Mouse (Mus musculus) heart, embryonic 14.5 days (tissue): ENCODE results near the gene Polr3gl. TPM values are rescaled to one million over a fixed set of nuclear protein-coding genes. Genes with fewer than 3 reads are reported as not detected.

ENCODE experiments used
- ATAC-seq: fragments of 200-750 bp; cut with Nextera tagmentation; 2 replicates; pipeline ENCODE4 v1.8.0; 2017; ENCODE audit warnings: low read depth, moderate TSS enrichment; ENCODE audit not compliant: insufficient number of reproducible peaks, insufficient read depth, low FRiP score
- H3K27ac ChIP-seq, 2 experiments: fragments of 200-500 bp in 1 of 2; fragments of 300-500 bp in 1 of 2; sonication (generic) in 1 of 2; replicated peaks in 1 of 2; 2 replicates each; pipeline ENCODE4 v1.5.1; 2012 to 2014; ENCODE audit warnings: low read depth in 2 of 2, low read length in 2 of 2, control low read depth in 1 of 2, mild to moderate bottlenecking in 1 of 2, mixed read lengths in 1 of 2; ENCODE audit not compliant: control insufficient read depth in 1 of 2, insufficient read depth in 1 of 2
- H3K27me3 ChIP-seq: fragments of 300-500 bp; sonication (generic); 2 replicates; pipeline ENCODE4 v1.6.1; 2014; ENCODE audit warnings: mild to moderate bottlenecking, low read length, control low read depth; ENCODE audit not compliant: control insufficient read depth, insufficient read depth
- H3K36me3 ChIP-seq: fragments of 300-500 bp; sonication (generic); 2 replicates; pipeline ENCODE4 v1.6.1; 2014; ENCODE audit warnings: mild to moderate bottlenecking, control low read depth, low read length, mixed read lengths; ENCODE audit not compliant: control insufficient read depth, insufficient read depth
- H3K4me1 ChIP-seq, 2 experiments: fragments of 200-500 bp in 1 of 2; fragments of 300-500 bp in 1 of 2; sonication (generic) in 1 of 2; 2 replicates each; pipeline ENCODE4 v1.6.1; 2012 to 2014; ENCODE audit warnings: low read length in 2 of 2, control low read depth in 1 of 2, mixed read lengths in 1 of 2; ENCODE audit not compliant: control insufficient read depth in 2 of 2, insufficient read depth in 2 of 2
- H3K4me2 ChIP-seq: fragments of 300-500 bp; sonication (generic); 2 replicates; pipeline ENCODE4 v1.6.1; 2014; ENCODE audit warnings: mild to moderate bottlenecking, low read length
- H3K4me3 ChIP-seq, 2 experiments: fragments of 200-500 bp in 1 of 2; fragments of 300-500 bp in 1 of 2; sonication (generic) in 1 of 2; 2 replicates each; pipeline ENCODE4 v1.5.1; 2012 to 2014; ENCODE audit warnings: low read length in 2 of 2, mild to moderate bottlenecking in 2 of 2, control low read depth in 1 of 2, low read depth in 1 of 2, moderate library complexity in 1 of 2; ENCODE audit not compliant: control insufficient read depth in 1 of 2, insufficient read depth in 1 of 2
- H3K9ac ChIP-seq: fragments of 300-500 bp; sonication (generic); 2 replicates; pipeline ENCODE4 v1.6.1; 2014; ENCODE audit warnings: mild to moderate bottlenecking, low read length
- H3K9me3 ChIP-seq: fragments of 300-500 bp; sonication (generic); 2 replicates; pipeline ENCODE4 v1.6.1; 2016; ENCODE audit warnings: low read length, control low read depth; ENCODE audit not compliant: control insufficient read depth
- WGBS: fragments of 180-500 bp; shearing (Covaris S2); extraction: QIAGEN DNeasy Blood & Tissue Kit; methylation state at CpG from one replicate; pipeline ENCODE4 v1.1.7; 2014; 5-methylcytosine and 5-hydroxymethylcytosine counted together
- polyA plus RNA-seq: library from polyadenylated mRNA; unstranded; fragments of >200 nt; fragmentation: Nextera tagmentation; extraction: Ambion mirVana; gene quantifications from 2 replicates; pipeline ENCODE4 v1.2.1, GENCODE M21; 2014

Polr3gl gene
- polyA plus RNA-seq, 1 experiment from 2014 or later: 28.7 TPM

GRCm38 (mm10) chr3:96545565-96545964 is 48.4 kb downstream of the Polr3gl start:
- no peak overlapping the region for H3K4me3 ChIP-seq
- ATAC-seq: no peak

DNA sequence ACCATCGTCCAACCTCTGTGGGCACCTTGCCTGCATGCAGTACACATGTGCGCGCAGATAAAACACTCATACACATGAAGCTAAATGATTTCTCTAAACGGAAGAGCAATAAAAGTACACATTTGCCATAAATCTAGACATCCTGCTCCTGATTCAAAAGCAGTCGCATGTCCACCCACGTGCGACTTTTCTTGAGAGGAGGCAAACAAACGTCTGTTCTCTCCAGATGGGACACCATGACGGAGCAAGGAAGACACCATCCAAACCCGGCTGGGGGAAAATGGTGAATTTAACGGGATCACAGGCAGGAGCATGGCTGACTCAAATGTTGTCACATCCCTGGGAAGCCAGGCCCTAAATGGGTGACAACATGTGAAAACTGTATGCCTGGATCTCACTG is 50.6 kb downstream of the Polr3gl start:
- Histone ChIP-seq H3K9ac (no peak overlapping the region), H3K4me2 (no peak overlapping the region), H3K36me3 (no peaks in the 10 kb centered on the region), H3K4me1 (peaks cover 0 to 3% of the 10 kb centered on the region in 2 experiments; a peak in 1 of 4 replicates), H3K27ac (no peak overlapping the region), H3K4me3 (no peak overlapping the region), H3K9me3 (no peaks in the 10 kb centered on the region), H3K27me3 (no peaks in the 10 kb centered on the region; the same call in 1 of the 2 replicates)
- ATAC-seq: no peak
- WGBS: 79% methylated on average over 11 of the region's 11 CpGs

More at GRCm38 (mm10) chr3:96545565-96545964, 48.4 kb downstream of the Polr3gl start:
- Histone ChIP-seq H3K27ac (no peak overlapping the region), H3K4me1 (peaks cover 7 to 13% of the 10 kb centered on the region in 2 experiments), H3K9me3 (no peaks in the 10 kb centered on the region), H3K9ac (no peak overlapping the region), H3K27me3 (no peaks in the 10 kb centered on the region; the same call in 1 of the 2 replicates), H3K4me2 (no peak overlapping the region), H3K36me3 (no peaks in the 10 kb centered on the region)
- 42% methylated on average over 1 of the region's 1 CpGs for WGBS

DNA sequence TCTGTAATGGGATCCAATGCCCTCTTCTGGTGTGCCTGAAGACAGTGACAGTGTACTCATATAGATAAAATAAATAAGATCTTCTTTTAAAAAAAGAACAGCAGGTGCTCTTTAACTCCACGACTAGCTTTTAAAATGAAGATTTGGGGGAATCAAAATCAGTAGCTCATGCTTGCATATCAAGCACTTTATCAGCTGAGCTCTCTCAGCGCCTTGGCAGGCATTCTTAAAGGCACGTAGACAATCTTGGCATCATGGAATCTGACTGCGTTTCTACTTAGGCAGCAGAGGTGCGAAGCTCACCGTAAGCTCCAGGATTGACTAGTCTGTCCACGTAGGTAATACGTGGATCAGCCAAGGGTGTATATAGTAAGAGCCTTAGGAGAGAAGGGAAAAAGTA is 51.4 kb downstream of the Polr3gl start:
- Histone ChIP-seq H3K9me3 (no peaks in the 10 kb centered on the region), H3K27me3 (no peaks in the 10 kb centered on the region; the same call in 1 of the 2 replicates), H3K9ac (no peak overlapping the region), H3K4me2 (no peak overlapping the region), H3K4me3 (no peak overlapping the region), H3K36me3 (no peaks in the 10 kb centered on the region), H3K27ac (no peak overlapping the region), H3K4me1 (peaks cover 0 to under 1% of the 10 kb centered on the region in 2 experiments; a peak in 1 of 4 replicates)
- ATAC-seq: no peak
- 66% methylated on average over 8 of the region's 8 CpGs for WGBS

GRCm38 (mm10) chr3:96541328-96542078 is 52.5 kb downstream of the Polr3gl start:
- Histone ChIP-seq H3K4me2 (no peak overlapping the region), H3K9ac (peak overlapping the region; percentile 41; the same call in 1 of the 2 replicates), H3K4me1 (no peaks in the 10 kb centered on the region), H3K27me3 (no peaks in the 10 kb centered on the region; the same call in 1 of the 2 replicates), H3K9me3 (no peaks in the 10 kb centered on the region), H3K4me3 (no peak overlapping the region), H3K27ac (no peak overlapping the region), H3K36me3 (no peaks in the 10 kb centered on the region)
- ATAC-seq: no peak
- 20% methylated on average over 14 of the region's 14 CpGs for WGBS

DNA sequence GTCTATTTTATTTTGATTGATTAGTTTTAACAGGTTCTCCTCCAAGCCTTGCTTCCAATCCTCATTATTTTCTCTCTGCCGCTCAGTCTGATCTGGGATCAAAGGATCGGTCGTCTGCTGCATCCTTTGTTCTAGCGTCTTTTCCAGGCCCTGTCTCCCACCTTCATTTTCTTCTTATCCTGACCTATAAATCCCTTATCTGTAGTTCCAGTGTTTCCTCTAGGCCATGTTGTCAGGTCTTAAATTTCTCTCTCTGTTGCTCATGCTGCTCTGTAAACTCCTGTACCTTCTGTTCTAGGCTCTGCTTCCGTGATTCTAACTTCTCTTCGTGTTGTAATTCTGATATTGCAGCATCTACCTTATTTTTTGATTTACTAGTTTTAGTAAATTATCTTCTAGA is 53.2 kb downstream of the Polr3gl start:
- no peak overlapping the region for H3K27ac ChIP-seq
- H3K4me1 ChIP-seq: no peaks in the 10 kb centered on the region
- no peak overlapping the region for H3K4me3 ChIP-seq
- no peaks in the 10 kb centered on the region for H3K9me3 ChIP-seq
- ATAC-seq: no peak
- no peaks in the 10 kb centered on the region for H3K36me3 ChIP-seq
- no peak overlapping the region for H3K4me2 ChIP-seq
- H3K27me3 ChIP-seq: no peaks in the 10 kb centered on the region; the same call in 1 of the 2 replicates
- no peak overlapping the region for H3K9ac ChIP-seq
- 45% methylated on average over 6 of the region's 6 CpGs for WGBS

DNA sequence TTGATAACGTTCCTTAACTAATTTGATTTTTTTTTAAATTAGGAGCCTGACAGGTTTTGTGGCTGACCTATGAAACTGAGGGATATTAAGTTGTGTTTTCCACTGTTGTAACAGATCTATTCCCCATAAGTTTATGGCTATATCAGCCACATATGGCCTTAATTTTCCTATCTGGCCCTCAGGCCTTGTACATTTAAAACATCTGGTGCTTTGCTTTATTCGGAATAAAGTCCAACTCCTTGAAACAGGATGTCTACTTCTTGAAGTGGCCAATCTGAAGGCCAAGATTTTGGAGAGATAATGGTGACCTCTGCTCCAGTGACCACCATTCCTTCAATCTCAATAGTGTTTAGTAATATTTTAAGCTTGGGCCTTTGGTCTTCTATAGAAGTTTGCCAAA is 54.7 kb downstream of the Polr3gl start:
- Histone ChIP-seq H3K27ac (no peak overlapping the region), H3K36me3 (no peaks in the 10 kb centered on the region), H3K27me3 (no peaks in the 10 kb centered on the region; the same call in 1 of the 2 replicates), H3K9ac (no peak overlapping the region), H3K4me3 (no peak overlapping the region), H3K4me2 (no peak overlapping the region), H3K9me3 (no peaks in the 10 kb centered on the region), H3K4me1 (no peaks in the 10 kb centered on the region)
- ATAC-seq: no peak
- WGBS: 67% methylated on average over 2 of the region's 2 CpGs

DNA sequence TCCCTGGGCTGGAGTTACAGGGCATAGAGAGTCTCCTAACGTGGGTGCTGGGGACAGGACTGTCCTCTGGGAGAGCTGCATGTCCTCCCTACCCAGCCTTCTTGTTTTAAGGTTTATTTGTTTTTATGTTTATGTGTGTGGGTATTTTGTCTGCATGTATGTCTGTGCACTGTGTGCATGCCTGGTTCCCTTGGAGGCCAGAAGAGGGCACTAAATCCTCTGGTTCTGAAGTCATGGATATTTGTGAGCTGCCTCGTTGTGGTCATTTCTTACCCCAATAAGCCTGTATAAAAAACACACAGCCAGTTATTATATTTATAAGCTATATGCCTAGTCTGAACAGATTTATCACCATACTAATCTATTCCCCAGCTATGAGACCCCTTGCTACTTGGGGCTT is 59.7 kb downstream of the Polr3gl start:
- no peak for ATAC-seq
- Histone ChIP-seq H3K4me2 (no peak overlapping the region), H3K4me3 (no peak overlapping the region), H3K27ac (no peak overlapping the region), H3K9me3 (no peaks in the 10 kb centered on the region), H3K9ac (no peak overlapping the region), H3K4me1 (no peaks in the 10 kb centered on the region), H3K27me3 (no peaks in the 10 kb centered on the region), H3K36me3 (no peaks in the 10 kb centered on the region)
- WGBS: 48% methylated on average over 2 of the region's 2 CpGs
